Mouse (Mus musculus) lung, embryonic 16.5 days (tissue): Measurements from ENCODE around the gene Nav2. TPM values are rescaled to one million over a fixed set of nuclear protein-coding genes. Genes with fewer than 3 reads are reported as not detected.

Source experiments
- ATAC-seq: fragments of 200-750 bp; cut with Nextera tagmentation; 2 replicates; pipeline ENCODE4 v1.8.0; 2017; ENCODE audit warnings: low read depth, mild to moderate bottlenecking, moderate library complexity
- H3K27ac ChIP-seq: fragments of 300-500 bp; sonication (generic); 2 replicates; pipeline ENCODE4 v1.5.1; 2014; ENCODE audit warnings: mild to moderate bottlenecking, control low read depth, low read length
- H3K27me3 ChIP-seq: fragments of 300-500 bp; sonication (generic); 2 replicates; pipeline ENCODE4 v1.6.1; 2014; ENCODE audit warnings: low read depth, low read length, mixed read lengths; ENCODE audit not compliant: control insufficient read depth, insufficient read depth
- H3K36me3 ChIP-seq: fragments of 300-500 bp; sonication (generic); 2 replicates; pipeline ENCODE4 v1.6.1; 2014; ENCODE audit warnings: low read length; ENCODE audit not compliant: control insufficient read depth, insufficient read depth
- H3K4me1 ChIP-seq: fragments of 300-500 bp; sonication (generic); replicated peaks from 2 replicates; pipeline ENCODE4 v1.6.1; 2014; ENCODE audit warnings: low read length, mixed read lengths; ENCODE audit not compliant: control insufficient read depth, insufficient read depth
- H3K4me2 ChIP-seq: fragments of 300-500 bp; sonication (generic); 2 replicates; pipeline ENCODE4 v1.6.1; 2014; ENCODE audit warnings: low read depth, low read length, control low read depth
- H3K4me3 ChIP-seq: fragments of 300-500 bp; sonication (generic); 2 replicates; pipeline ENCODE4 v1.5.1; 2014; ENCODE audit warnings: mild to moderate bottlenecking, low read length, control low read depth
- H3K9ac ChIP-seq: fragments of 300-500 bp; sonication (generic); 2 replicates; pipeline ENCODE4 v1.6.1; 2014; ENCODE audit warnings: low read length, control low read depth
- H3K9me3 ChIP-seq: fragments of 300-500 bp; sonication (generic); 2 replicates; pipeline ENCODE4 v1.6.1; 2016; ENCODE audit warnings: low read length; ENCODE audit not compliant: control insufficient read depth
- WGBS: fragments of 180-500 bp; shearing (Covaris S2); extraction: QIAGEN DNeasy Blood & Tissue Kit; methylation state at CpG from one replicate; pipeline ENCODE4 v1.1.7; 2014; 5-methylcytosine and 5-hydroxymethylcytosine counted together
- polyA plus RNA-seq: library from polyadenylated mRNA; unstranded; fragments of >200 nt; fragmentation: Nextera tagmentation; extraction: Ambion mirVana; gene quantifications from 2 replicates; pipeline ENCODE4 v1.2.1, GENCODE M21; 2015

The Nav2 gene
- polyA plus RNA-seq, 1 experiment from 2014 or later, result 27.3 TPM

DNA sequence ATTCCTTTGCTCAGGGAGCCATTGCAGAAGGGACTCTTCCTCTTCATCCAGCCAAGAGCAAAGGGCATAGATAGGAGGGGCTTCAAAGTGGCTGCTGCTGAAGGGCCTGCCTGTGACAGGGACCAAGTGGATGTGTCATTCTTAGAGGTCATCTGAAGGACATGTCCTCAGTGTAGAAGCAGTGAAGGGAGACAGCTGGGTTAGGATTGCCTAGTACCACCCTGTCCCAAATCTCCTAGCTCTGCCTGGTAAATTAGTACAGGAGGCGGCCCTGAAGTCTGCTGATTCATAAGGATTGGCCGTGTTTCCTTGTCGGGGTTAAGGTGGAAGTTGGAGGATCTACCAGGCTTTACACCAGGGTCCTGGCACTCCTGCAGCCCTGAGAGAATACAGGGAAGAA, 691.4 kb downstream of the Nav2 start:
- WGBS, result 55% methylated on average over 3 of the region's 3 CpGs
- no peaks in the 10 kb centered on the region for H3K27me3 ChIP-seq
- no peak overlapping the region for H3K9ac ChIP-seq
- no peak overlapping the region for H3K4me3 ChIP-seq
- no peak overlapping the region for H3K4me2 ChIP-seq
- H3K27ac ChIP-seq, result no peak overlapping the region
- H3K36me3 ChIP-seq, result peaks cover 22% of the 10 kb centered on the region
- no peaks in the 10 kb centered on the region for H3K9me3 ChIP-seq
- no peaks in the 10 kb centered on the region; the same call in 1 of the 2 replicates for H3K4me1 ChIP-seq
- peak; percentile 59 for ATAC-seq

DNA sequence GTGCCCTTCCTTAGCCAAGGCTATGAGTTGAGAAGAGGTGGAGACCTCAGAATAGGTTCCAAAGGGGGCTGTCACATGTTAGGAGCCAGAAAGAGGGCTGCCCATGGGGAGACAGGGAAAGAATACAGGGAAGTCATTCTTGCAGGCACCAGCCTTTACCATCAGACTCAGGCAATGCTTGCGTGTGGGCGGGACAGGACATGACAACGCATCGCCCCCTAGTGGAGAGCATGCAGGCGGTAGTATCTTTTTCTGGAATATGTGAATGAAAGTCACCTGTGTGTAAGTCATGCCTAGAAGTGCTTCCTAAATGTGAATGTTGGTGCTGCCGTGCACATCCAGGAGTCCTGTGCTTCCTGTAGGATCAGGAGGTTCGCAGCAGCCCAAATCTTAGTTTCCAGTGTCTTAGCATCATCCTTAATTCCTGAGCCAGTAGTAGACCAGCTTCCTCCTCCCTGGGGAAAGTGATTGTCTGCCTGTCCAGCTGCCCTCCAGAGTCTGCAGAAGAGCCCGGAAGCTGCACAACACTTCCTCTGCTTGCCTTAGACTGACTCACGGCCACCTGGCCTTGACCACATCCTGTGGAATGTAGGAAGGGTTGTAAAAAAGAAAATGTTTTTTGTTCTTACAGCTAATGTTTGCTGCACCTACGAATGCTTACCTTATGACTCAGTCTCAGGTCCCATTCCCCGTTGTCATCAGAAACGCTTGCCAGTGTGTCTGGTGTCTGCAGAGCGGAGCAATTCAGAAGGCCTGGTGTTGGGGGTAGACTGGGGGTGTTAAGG, 692.9 kb downstream of the Nav2 start:
- ATAC-seq, result peak; percentile 48
- Histone ChIP-seq H3K36me3 (peaks cover 15% of the 10 kb centered on the region), H3K4me1 (no peaks in the 10 kb centered on the region; the same call in 1 of the 2 replicates), H3K27me3 (no peaks in the 10 kb centered on the region), H3K27ac (no peak overlapping the region), H3K4me3 (no peak overlapping the region), H3K9ac (no peak overlapping the region), H3K4me2 (no peak overlapping the region), H3K9me3 (no peaks in the 10 kb centered on the region)
- 34% methylated on average over 13 of the region's 13 CpGs for WGBS

DNA sequence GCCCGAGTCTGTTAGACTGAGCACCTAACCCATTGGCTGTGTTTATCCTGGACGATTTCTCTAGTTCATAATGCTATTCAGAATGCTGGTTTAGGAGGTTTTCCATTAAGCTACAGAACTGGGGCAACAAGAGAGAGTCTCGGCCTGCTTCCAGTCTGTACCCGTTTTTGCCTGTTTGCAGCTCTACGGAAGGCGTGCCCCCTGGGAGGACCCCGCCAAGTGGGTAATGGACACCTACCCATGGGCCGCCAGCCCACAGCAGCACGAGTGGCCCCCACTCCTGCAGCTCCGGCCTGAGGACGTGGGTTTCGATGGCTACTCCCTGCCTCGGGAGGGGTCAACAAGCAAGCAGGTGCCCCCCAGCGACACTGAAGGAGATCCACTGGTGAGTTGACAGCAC, 695.7 kb downstream of the Nav2 start:
- Histone ChIP-seq H3K4me3 (no peak overlapping the region), H3K27ac (no peak overlapping the region), H3K4me1 (no peaks in the 10 kb centered on the region; the same call in 1 of the 2 replicates), H3K4me2 (no peak overlapping the region), H3K9me3 (no peaks in the 10 kb centered on the region), H3K9ac (no peak overlapping the region), H3K27me3 (no peaks in the 10 kb centered on the region), H3K36me3 (peaks cover 3% of the 10 kb centered on the region; the same call in 1 of the 2 replicates)
- WGBS, result 84% methylated on average over 14 of the region's 14 CpGs
- ATAC-seq, result no peak

DNA sequence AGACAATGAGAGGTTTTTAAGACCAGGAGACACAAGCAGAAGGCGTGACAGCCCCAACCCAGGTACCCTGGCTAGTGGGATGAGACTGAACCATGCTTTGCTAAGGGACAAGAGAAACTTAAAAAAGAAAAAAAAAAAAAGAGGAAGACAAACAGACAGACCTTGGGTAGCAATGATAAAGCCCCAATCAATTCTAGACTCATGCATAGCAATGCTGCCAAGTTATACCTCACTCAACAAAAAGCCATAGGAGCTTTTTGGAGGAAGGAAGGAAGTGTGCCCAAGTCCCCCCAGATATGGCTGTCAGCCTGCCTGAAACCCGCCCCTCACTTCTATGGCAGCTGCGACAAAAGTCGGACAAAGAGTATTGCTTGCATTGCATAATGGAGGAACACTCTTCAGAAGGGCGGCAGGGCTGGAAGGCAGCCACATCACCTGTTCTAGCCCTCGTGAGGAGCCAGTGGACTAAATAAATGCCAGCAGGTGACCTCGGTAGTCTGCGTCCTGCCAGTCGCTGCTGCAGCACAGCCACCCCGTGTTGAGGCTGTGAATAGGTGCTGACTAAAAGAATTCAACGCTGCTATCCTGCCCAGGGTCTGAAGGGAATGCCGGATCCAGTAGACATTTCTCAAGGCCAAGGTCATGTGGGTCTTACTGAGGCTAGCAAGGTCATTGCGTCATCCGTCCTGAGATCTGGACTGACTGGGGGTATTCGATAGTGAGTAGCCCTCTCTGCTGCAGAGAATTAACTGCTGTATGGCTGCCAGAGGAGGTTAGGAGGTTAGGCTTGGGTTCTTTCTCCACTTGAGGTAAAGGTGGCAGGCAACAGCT, 696.7 kb downstream of the Nav2 start:
- Histone ChIP-seq H3K9me3 (no peaks in the 10 kb centered on the region), H3K9ac (no peak overlapping the region), H3K27me3 (no peaks in the 10 kb centered on the region), H3K4me1 (no peaks in the 10 kb centered on the region), H3K27ac (no peak overlapping the region), H3K4me2 (no peak overlapping the region), H3K4me3 (no peak overlapping the region), H3K36me3 (no peaks in the 10 kb centered on the region; the same call in 1 of the 2 replicates)
- no peak for ATAC-seq
- WGBS, result 79% methylated on average over 15 of the region's 15 CpGs

DNA sequence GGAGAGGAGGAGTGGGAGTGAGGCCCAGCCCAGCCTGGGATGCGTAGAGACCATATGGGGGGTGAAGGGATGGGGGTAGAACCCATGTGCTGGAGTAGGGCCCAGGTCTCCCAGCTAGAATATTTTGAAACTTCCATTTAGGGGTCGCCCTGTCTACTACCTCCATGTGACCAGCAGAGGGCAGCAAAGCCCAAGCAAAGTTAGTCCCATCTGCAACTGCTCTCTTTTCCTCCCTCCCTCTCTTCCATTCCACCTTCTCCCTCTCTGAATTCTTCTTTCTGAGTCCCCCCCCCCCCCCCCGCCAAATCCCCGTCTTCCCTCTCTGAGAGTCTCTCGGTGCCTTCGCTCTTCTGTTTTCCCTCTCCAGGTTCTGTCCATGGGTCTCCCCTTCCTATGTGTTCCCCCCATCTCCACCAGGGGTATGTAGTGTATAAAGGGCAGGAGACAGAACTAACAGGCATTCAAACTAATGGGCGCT, 707.8 kb downstream of the Nav2 start:
- Histone ChIP-seq H3K27ac (no peak overlapping the region), H3K4me2 (peak overlapping the region; percentile 43), H3K36me3 (no peaks in the 10 kb centered on the region), H3K4me3 (no peak overlapping the region), H3K27me3 (no peaks in the 10 kb centered on the region; the same call in 1 of the 2 replicates), H3K9me3 (no peaks in the 10 kb centered on the region), H3K4me1 (no peaks in the 10 kb centered on the region), H3K9ac (no peak overlapping the region)
- 6% methylated on average over 6 of the region's 7 CpGs for WGBS
- peak; percentile 66 for ATAC-seq

DNA sequence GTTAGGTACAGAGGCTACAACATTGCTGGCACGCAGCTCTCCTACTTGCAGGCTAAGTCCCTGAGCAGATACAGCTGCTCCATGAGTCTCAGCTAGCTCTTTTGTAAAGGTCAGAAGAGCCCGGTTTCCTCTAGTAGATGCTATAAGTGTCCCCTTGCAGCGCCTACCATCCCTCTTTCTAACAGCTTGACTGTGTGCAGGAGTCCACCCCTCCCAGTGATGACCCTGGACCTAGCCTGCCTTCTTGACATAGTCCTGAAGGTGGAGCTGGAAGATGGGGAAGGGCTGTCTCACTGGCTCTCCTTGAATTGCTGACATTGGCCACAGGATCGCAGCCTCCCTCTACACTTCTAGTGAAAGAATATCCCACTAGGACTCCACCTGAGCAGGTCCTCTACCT, 708.6 kb downstream of the Nav2 start:
- WGBS, result 76% methylated on average over 4 of the region's 4 CpGs
- ATAC-seq, result no peak

DNA sequence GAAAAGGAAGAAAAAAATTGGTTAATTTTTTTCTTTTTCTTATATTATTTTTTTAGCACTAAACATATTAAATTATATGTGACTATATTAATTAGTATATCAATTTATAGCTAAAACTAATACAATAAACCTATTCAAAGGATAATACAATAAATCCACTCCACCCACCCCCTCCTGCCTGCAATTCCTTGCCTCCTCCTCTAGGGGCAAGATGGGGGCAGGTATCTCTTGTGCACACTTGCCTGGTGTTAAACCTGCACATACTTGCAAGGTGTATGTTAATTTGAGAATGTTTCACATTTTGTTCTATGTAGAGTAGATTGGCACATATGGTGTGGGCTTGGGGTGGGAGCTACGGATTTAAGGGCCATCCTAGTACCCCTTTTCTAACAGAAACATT, 711.6 kb downstream of the Nav2 start:
- Histone ChIP-seq H3K4me3 (no peak overlapping the region), H3K36me3 (no peaks in the 10 kb centered on the region)
- WGBS, result 72% methylated on average over 1 of the region's 1 CpGs

More for the DNA sequence above, 708.6 kb downstream of the Nav2 start:
- Histone ChIP-seq H3K4me2 (no peak overlapping the region), H3K4me1 (no peaks in the 10 kb centered on the region), H3K4me3 (no peak overlapping the region), H3K9me3 (no peaks in the 10 kb centered on the region), H3K27me3 (no peaks in the 10 kb centered on the region; the same call in 1 of the 2 replicates), H3K36me3 (no peaks in the 10 kb centered on the region), H3K27ac (no peak overlapping the region), H3K9ac (no peak overlapping the region)

DNA sequence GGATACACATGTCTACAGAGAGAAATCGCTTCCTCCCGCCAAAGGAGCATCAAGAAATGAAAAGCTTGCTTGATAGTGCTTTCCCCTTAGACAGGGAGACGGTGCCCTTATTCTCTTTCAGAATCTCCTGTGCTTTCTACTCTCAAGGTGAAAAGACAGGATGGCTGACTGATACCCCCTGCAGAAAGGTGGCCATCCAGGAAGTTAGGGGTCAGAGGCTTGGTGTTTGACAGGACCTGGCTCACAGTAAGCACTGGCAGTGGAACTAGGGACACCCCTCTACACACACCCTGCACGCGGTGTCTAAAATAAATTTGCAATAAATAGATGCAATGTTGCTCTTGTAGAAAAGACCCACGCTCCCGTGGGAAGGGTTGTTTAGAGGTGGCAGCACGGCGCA, 723.4 kb downstream of the Nav2 start:
- ATAC-seq, result no peak
- no peaks in the 10 kb centered on the region for H3K9me3 ChIP-seq
- WGBS, result 11% methylated on average over 9 of the region's 9 CpGs
- no peak overlapping the region for H3K4me2 ChIP-seq
- peaks cover 25% of the 10 kb centered on the region for H3K4me1 ChIP-seq
- no peak overlapping the region for H3K9ac ChIP-seq
- peaks cover 68% of the 10 kb centered on the region for H3K27me3 ChIP-seq
- no peak overlapping the region for H3K4me3 ChIP-seq
- no peaks in the 10 kb centered on the region for H3K36me3 ChIP-seq
- no peak overlapping the region for H3K27ac ChIP-seq

More for the DNA sequence above, 711.6 kb downstream of the Nav2 start:
- no peak overlapping the region for H3K27ac ChIP-seq
- no peaks in the 10 kb centered on the region; the same call in 1 of the 2 replicates for H3K27me3 ChIP-seq
- H3K9ac ChIP-seq, result no peak overlapping the region
- no peak overlapping the region for H3K4me2 ChIP-seq
- H3K9me3 ChIP-seq, result no peaks in the 10 kb centered on the region
- no peaks in the 10 kb centered on the region for H3K4me1 ChIP-seq
- no peak for ATAC-seq

DNA sequence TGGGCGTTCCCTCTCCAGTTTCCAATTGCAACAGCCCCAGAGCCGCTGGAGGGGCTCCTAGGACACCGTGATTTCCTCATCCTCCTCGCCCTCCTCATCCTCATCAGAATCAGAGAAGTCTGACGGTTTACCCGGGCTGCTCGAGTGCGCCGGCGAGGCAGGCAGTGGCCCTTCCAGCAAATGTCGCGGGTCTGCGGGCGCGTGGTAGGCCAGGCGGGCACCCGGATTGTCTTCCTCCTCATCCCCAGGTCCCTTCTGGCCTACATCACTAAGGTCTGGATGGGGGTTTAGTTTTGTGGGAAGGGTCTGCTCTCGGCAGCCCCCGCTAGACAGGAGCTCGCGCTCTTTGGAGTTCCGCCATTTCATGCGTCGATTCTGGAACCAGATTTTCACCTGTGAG, 723.9 kb downstream of the Nav2 start:
- Histone ChIP-seq H3K9ac (no peak overlapping the region), H3K4me2 (no peak overlapping the region), H3K36me3 (no peaks in the 10 kb centered on the region), H3K9me3 (no peaks in the 10 kb centered on the region), H3K4me1 (peaks cover 25% of the 10 kb centered on the region), H3K27ac (no peak overlapping the region), H3K27me3 (peaks cover 73% of the 10 kb centered on the region), H3K4me3 (0 out of 2 replicates have a peak overlapping the region, but pooled peaks have one; percentile 11)
- ATAC-seq, result no peak
- 4% methylated on average over 22 of the region's 24 CpGs for WGBS
